Mouse (Mus musculus) kidney, adult 2 months (tissue): ENCODE measurements at regions not wholly inside any gene's neighbourhood (a gene's known extent, or its start where the extent isn't known, plus 50 kb on each side); places are given as distances from the start of the nearest gene placed in this dataset.

Experiments
- CTCF ChIP-seq: fragments of 200-500 bp; conservative IDR thresholded peaks from 2 replicates; pipeline ENCODE4 v1.5.1; 2011; ENCODE audit warnings: low read depth, mild to moderate bottlenecking, control low read depth, low read length, moderate library complexity, mixed read lengths; ENCODE audit not compliant: insufficient read depth, insufficient read length
- POLR2A ChIP-seq: fragments of 200-500 bp; IDR thresholded peaks from one replicate; pipeline ENCODE4 v1.6.1; 2011; ENCODE audit warnings: low read depth, low read length, control low read depth

DNA sequence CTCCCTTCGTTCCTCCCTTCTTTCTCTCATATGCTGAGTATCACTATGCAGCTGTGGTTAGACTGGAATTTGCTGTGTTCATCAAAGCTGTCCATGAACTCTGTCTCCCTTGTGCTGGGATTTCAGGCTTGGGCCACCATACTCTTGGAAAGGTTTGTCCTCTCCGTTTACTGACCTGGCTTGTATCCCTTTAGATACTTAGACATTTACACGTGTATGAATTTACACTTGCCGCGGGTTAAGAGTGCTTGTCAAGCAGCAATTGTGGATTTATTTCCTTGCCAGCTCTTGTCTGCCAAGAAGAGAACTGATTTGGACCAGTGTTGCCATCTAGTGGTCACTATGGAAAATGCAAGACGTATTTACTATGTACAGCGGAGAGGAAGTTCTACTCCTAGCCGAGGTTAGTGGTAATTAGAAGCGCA, 66.8 kb upstream of the Cd2ap start:
- TF ChIP-seq POLR2A: no peak
- TF ChIP-seq CTCF: peak; percentile 34
